Mouse (Mus musculus) hindbrain, embryonic 14.5 days (tissue): ENCODE data around the gene Sdf2l1. TPM values are rescaled to one million over a fixed set of nuclear protein-coding genes. Genes with fewer than 3 reads are reported as not detected.

Experiments
- ATAC-seq: fragments of 200-750 bp; cut with Nextera tagmentation; 2 replicates; pipeline ENCODE4 v1.8.0; 2017; ENCODE audit warnings: moderate number of reproducible peaks, mild to moderate bottlenecking, moderate TSS enrichment, moderate library complexity; ENCODE audit not compliant: low FRiP score
- DNase-seq: peaks from one replicate; pipeline ENCODE4 v3.0.0-alpha.2; 2015; ENCODE audit warnings: low spot score
- H3K27ac ChIP-seq: fragments of 300-500 bp; sonication (generic); 2 replicates; pipeline ENCODE4 v1.5.1; 2014; ENCODE audit warnings: mild to moderate bottlenecking, moderate library complexity
- H3K27me3 ChIP-seq: fragments of 300-500 bp; sonication (generic); 2 replicates; pipeline ENCODE4 v1.6.1; 2014; ENCODE audit warnings: mild to moderate bottlenecking, low read length, mixed read lengths; ENCODE audit not compliant: control insufficient read depth, insufficient read depth
- H3K36me3 ChIP-seq: fragments of 300-500 bp; sonication (generic); replicated peaks from 2 replicates; pipeline ENCODE4 v1.6.1; 2014; ENCODE audit not compliant: control insufficient read depth, insufficient read depth
- H3K4me1 ChIP-seq: fragments of 300-500 bp; sonication (generic); replicated peaks from 2 replicates; pipeline ENCODE4 v1.6.1; 2014; ENCODE audit warnings: antibody characterized with exemption, low read length, mixed read lengths; ENCODE audit not compliant: control insufficient read depth, insufficient read depth
- H3K4me2 ChIP-seq: fragments of 300-500 bp; sonication (generic); replicated peaks from 2 replicates; pipeline ENCODE4 v1.6.1; 2014; ENCODE audit warnings: mild to moderate bottlenecking, moderate library complexity
- H3K4me3 ChIP-seq: fragments of 300-500 bp; sonication (generic); replicated peaks from 2 replicates; pipeline ENCODE4 v1.5.1; 2014; ENCODE audit warnings: mild to moderate bottlenecking, low read length
- H3K9ac ChIP-seq: fragments of 300-500 bp; sonication (generic); 2 replicates; pipeline ENCODE4 v1.6.1; 2014
- H3K9me3 ChIP-seq: fragments of 300-500 bp; sonication (generic); 2 replicates; pipeline ENCODE4 v1.6.1; 2016; ENCODE audit warnings: low read length; ENCODE audit not compliant: control insufficient read depth
- WGBS: fragments of 180-500 bp; shearing (Covaris S2); extraction: QIAGEN DNeasy Blood & Tissue Kit; methylation state at CpG from one replicate; pipeline ENCODE4 v1.1.7; 2014; 5-methylcytosine and 5-hydroxymethylcytosine counted together
- polyA plus RNA-seq: library from polyadenylated mRNA; unstranded; fragments of >200 nt; fragmentation: Nextera tagmentation; extraction: Ambion mirVana; gene quantifications from 2 replicates; pipeline ENCODE4 v1.2.1, GENCODE M21; 2014

The Sdf2l1 gene
- polyA plus RNA-seq, 1 experiment from 2014 or later, result 24.5 TPM

- Histone ChIP-seq H3K4me2 (no peak overlapping the region), H3K27ac (no peak overlapping the region), H3K9me3 (no peaks in the 10 kb centered on the region), H3K9ac (no peak overlapping the region), H3K4me3 (no peak overlapping the region), H3K27me3 (no peaks in the 10 kb centered on the region), H3K36me3 (peaks cover 47% of the 10 kb centered on the region), H3K4me1 (peaks cover 10% of the 10 kb centered on the region)
- no peak for DNase-seq
- no peak for ATAC-seq
- WGBS, result 98% methylated on average over 4 of the region's 4 CpGs
Observed at GRCm38 (mm10) chr16:17151874-17152273, 19.7 kb upstream of the Sdf2l1 start.

GRCm38 (mm10) chr16:17150520-17151258 is 18.5 kb upstream of the Sdf2l1 start:
- peaks cover 47% of the 10 kb centered on the region for H3K36me3 ChIP-seq
- no peak overlapping the region for H3K9ac ChIP-seq
- no peaks in the 10 kb centered on the region for H3K9me3 ChIP-seq
- no peak overlapping the region for H3K4me3 ChIP-seq
- WGBS, result 91% methylated on average over 7 of the region's 7 CpGs
- DNase-seq (no peak), ATAC-seq (no peak)
- H3K4me1 ChIP-seq, result peaks cover 10% of the 10 kb centered on the region
- no peak overlapping the region for H3K4me2 ChIP-seq
- H3K27me3 ChIP-seq, result no peaks in the 10 kb centered on the region
- H3K27ac ChIP-seq, result no peak overlapping the region

GRCm38 (mm10) chr16:17148084-17148483 is 15.9 kb upstream of the Sdf2l1 start:
- peaks cover 25% of the 10 kb centered on the region for H3K36me3 ChIP-seq
- no peak overlapping the region for H3K27ac ChIP-seq
- ATAC-seq (0 out of 2 replicates have a peak, but pooled peaks have one; percentile 4), DNase-seq (no peak)
- H3K4me3 ChIP-seq, result peak overlapping the region; percentile 68
- peak overlapping the region; percentile 77 for H3K9ac ChIP-seq
- WGBS, result 7% methylated on average over 16 of the region's 16 CpGs
- no peaks in the 10 kb centered on the region for H3K27me3 ChIP-seq
- peaks cover 10% of the 10 kb centered on the region for H3K4me1 ChIP-seq
- H3K4me2 ChIP-seq, result peak overlapping the region; percentile 96
- H3K9me3 ChIP-seq, result no peaks in the 10 kb centered on the region

GRCm38 (mm10) chr16:17147391-17147929 is 15.3 kb upstream of the Sdf2l1 start:
- DNase-seq (peak; percentile 49), ATAC-seq (peak; percentile 52; the same call in 1 of the 2 replicates)
- Histone ChIP-seq H3K4me3 (peak overlapping the region; percentile 68), H3K4me2 (peak overlapping the region; percentile 96), H3K4me1 (peaks cover 10% of the 10 kb centered on the region), H3K9me3 (no peaks in the 10 kb centered on the region), H3K27me3 (no peaks in the 10 kb centered on the region), H3K9ac (peak overlapping the region; percentile 77), H3K27ac (peak overlapping the region; percentile 74), H3K36me3 (peaks cover 19% of the 10 kb centered on the region)
- WGBS, result 0% methylated on average over 40 of the region's 41 CpGs

- peak within 1 kb of the TSS; percentile 68 for H3K4me3 ChIP-seq
- under 1% methylated on average over 34 of the region's 34 CpGs for WGBS
- peak within 1 kb of the TSS; percentile 77 for H3K9ac ChIP-seq
- peaks cover 10% of the 10 kb centered on the region for H3K4me1 ChIP-seq
- H3K9me3 ChIP-seq, result no peaks in the 10 kb centered on the region
- peak within 1 kb of the TSS; percentile 96 for H3K4me2 ChIP-seq
- H3K36me3 ChIP-seq, result peaks cover 13% of the 10 kb centered on the region
- no peaks in the 10 kb centered on the region for H3K27me3 ChIP-seq
- DNase-seq (peak; percentile 87), ATAC-seq (peak; percentile 91)
- peak within 1 kb of the TSS; percentile 74 for H3K27ac ChIP-seq
Observed at GRCm38 (mm10) chr16:17146772-17147235, 14.6 kb upstream of the Sdf2l1 start, which contains the start of gene Ccdc116. Gene Ccdc116, minus strand, starts transcription at chr16:17147229.

GRCm38 (mm10) chr16:17144339-17144738 is 12.2 kb upstream of the Sdf2l1 start, which contains the start of gene Ydjc:
Gene Ydjc, plus strand, starts transcription at chr16:17144621.
- no peak within 1 kb of the TSS for H3K9ac ChIP-seq
- ATAC-seq, result no peak
- H3K4me2 ChIP-seq, result no peak within 1 kb of the TSS
- H3K4me3 ChIP-seq, result no peak within 1 kb of the TSS
- 17% methylated on average over 7 of the region's 7 CpGs for WGBS
- no peaks in the 10 kb centered on the region for H3K36me3 ChIP-seq
- DNase-seq, result no peak
- H3K27me3 ChIP-seq, result no peaks in the 10 kb centered on the region
- H3K27ac ChIP-seq, result no peak within 1 kb of the TSS
- H3K4me1 ChIP-seq, result peaks cover 10% of the 10 kb centered on the region
- no peaks in the 10 kb centered on the region for H3K9me3 ChIP-seq

- ATAC-seq (no peak), DNase-seq (no peak)
- Histone ChIP-seq H3K4me2 (no peak overlapping the region), H3K27ac (no peak overlapping the region), H3K9ac (no peak overlapping the region), H3K9me3 (no peaks in the 10 kb centered on the region), H3K36me3 (no peaks in the 10 kb centered on the region), H3K4me3 (no peak overlapping the region), H3K27me3 (no peaks in the 10 kb centered on the region), H3K4me1 (0 out of 2 replicates have a peak, but pooled peaks cover 5% of the 10 kb centered on the region)
- WGBS, result 89% methylated on average over 15 of the region's 15 CpGs
Observed at GRCm38 (mm10) chr16:17137355-17137754, 5.2 kb upstream of the Sdf2l1 start.

- 36% methylated on average over 7 of the region's 7 CpGs for WGBS
Observed at GRCm38 (mm10) chr16:17132906-17133200, 670 bp upstream of the Sdf2l1 start.

GRCm38 (mm10) chr16:17131191-17132088 is 743 bp downstream of the Sdf2l1 start:
- Histone ChIP-seq H3K36me3 (no peaks in the 10 kb centered on the region), H3K27me3 (no peaks in the 10 kb centered on the region), H3K27ac (peak overlapping the region; percentile 80), H3K9ac (peak overlapping the region; percentile 72), H3K4me2 (peak overlapping the region; percentile 74), H3K4me1 (peaks cover 14% of the 10 kb centered on the region), H3K4me3 (peak overlapping the region; percentile 79), H3K9me3 (no peaks in the 10 kb centered on the region)
- ATAC-seq, result no peak
- DNase-seq, result no peak
- WGBS, result 4% methylated on average over 42 of the region's 43 CpGs

More at GRCm38 (mm10) chr16:17132906-17133200, 670 bp upstream of the Sdf2l1 start:
- peaks cover 14% of the 10 kb centered on the region for H3K4me1 ChIP-seq
- H3K9ac ChIP-seq, result peak overlapping the region; percentile 52; the same call in 1 of the 2 replicates
- no peak for ATAC-seq
- H3K4me3 ChIP-seq, result peak overlapping the region; percentile 79
- no peaks in the 10 kb centered on the region for H3K9me3 ChIP-seq
- no peak for DNase-seq
- peak overlapping the region; percentile 74 for H3K4me2 ChIP-seq
- H3K36me3 ChIP-seq, result no peaks in the 10 kb centered on the region
- H3K27ac ChIP-seq, result no peak overlapping the region
- H3K27me3 ChIP-seq, result no peaks in the 10 kb centered on the region
